Mouse (Mus musculus) CD4-positive, CD25-positive, alpha-beta regulatory T cell, adult 2 months (primary cell): ENCODE measurements around the gene Elmo3.

Experiments
- DNase-seq: peaks from one replicate; pipeline ENCODE4 v3.0.0-alpha.2; 2012; ENCODE audit warnings: low read depth, low spot score

Elmo3 gene

GRCm38 (mm10) chr8:105326968-105327367 is 21.6 kb downstream of the Elmo3 start:
- DNase-seq = no peak

- no peak for DNase-seq
These were observed 24.9 kb downstream of the Elmo3 start for GRCm38 (mm10) chr8:105330325-105330724.

- no peak for DNase-seq
These were observed 26.1 kb downstream of the Elmo3 start for GRCm38 (mm10) chr8:105331469-105331868.

GRCm38 (mm10) chr8:105331931-105332330 is 26.5 kb downstream of the Elmo3 start:
- no peak for DNase-seq

GRCm38 (mm10) chr8:105332523-105332922 is 27.1 kb downstream of the Elmo3 start:
- no peak for DNase-seq

- peak; percentile 18 for DNase-seq
These were observed 31.2 kb downstream of the Elmo3 start for GRCm38 (mm10) chr8:105336373-105337130.

GRCm38 (mm10) chr8:105338992-105339391 is 33.6 kb downstream of the Elmo3 start:
- DNase-seq = no peak

GRCm38 (mm10) chr8:105339886-105340635 is 34.7 kb downstream of the Elmo3 start:
- DNase-seq = no peak

- DNase-seq = no peak
These were observed 36.0 kb downstream of the Elmo3 start for GRCm38 (mm10) chr8:105341399-105341798.

GRCm38 (mm10) chr8:105342768-105343167 is 37.4 kb downstream of the Elmo3 start:
- DNase-seq = no peak

GRCm38 (mm10) chr8:105343791-105344574 is 38.6 kb downstream of the Elmo3 start:
- no peak for DNase-seq

GRCm38 (mm10) chr8:105345061-105345975 is 39.9 kb downstream of the Elmo3 start:
- no peak for DNase-seq

- peak; percentile 37 for DNase-seq
These were observed 41.4 kb downstream of the Elmo3 start for GRCm38 (mm10) chr8:105346611-105347427.

GRCm38 (mm10) chr8:105347428-105348221 is 42.2 kb downstream of the Elmo3 start, which contains the start of gene Fhod1:
TSS of gene Fhod1 (minus strand) at chr8:105347953.
- DNase-seq = peak; percentile 92

GRCm38 (mm10) chr8:105348450-105349095 is 43.2 kb downstream of the Elmo3 start, which contains the start of gene Slc9a5:
TSS of gene Slc9a5 (plus strand) at chr8:105348843.
- DNase-seq = peak; percentile 55

GRCm38 (mm10) chr8:105349096-105349771 is 43.8 kb downstream of the Elmo3 start:
- DNase-seq = peak; percentile 44

- DNase-seq = no peak
These were observed 44.8 kb downstream of the Elmo3 start for GRCm38 (mm10) chr8:105350186-105350585.

- DNase-seq = no peak
These were observed 48.3 kb downstream of the Elmo3 start for GRCm38 (mm10) chr8:105353583-105354135.
